Mouse (Mus musculus) monocyte, adult 2 months (primary cell): ENCODE measurements around the gene Mrpl41.
A peak's percentile ranks its signal among the peaks of the same experiment; 100 is the strongest.
"Not testable (repeated sequence)": the region's sequence is repeated elsewhere in the genome, so short reads cannot be mapped to it uniquely, and the experiment has no call there.

Experiments used
- DNase-seq, 2 experiments: peaks; one replicate each; pipeline ENCODE4 v3.0.0; 2022; ENCODE audit warnings: low spot score in 2 of 2, low read depth in 1 of 2

Gene Mrpl41

DNA sequence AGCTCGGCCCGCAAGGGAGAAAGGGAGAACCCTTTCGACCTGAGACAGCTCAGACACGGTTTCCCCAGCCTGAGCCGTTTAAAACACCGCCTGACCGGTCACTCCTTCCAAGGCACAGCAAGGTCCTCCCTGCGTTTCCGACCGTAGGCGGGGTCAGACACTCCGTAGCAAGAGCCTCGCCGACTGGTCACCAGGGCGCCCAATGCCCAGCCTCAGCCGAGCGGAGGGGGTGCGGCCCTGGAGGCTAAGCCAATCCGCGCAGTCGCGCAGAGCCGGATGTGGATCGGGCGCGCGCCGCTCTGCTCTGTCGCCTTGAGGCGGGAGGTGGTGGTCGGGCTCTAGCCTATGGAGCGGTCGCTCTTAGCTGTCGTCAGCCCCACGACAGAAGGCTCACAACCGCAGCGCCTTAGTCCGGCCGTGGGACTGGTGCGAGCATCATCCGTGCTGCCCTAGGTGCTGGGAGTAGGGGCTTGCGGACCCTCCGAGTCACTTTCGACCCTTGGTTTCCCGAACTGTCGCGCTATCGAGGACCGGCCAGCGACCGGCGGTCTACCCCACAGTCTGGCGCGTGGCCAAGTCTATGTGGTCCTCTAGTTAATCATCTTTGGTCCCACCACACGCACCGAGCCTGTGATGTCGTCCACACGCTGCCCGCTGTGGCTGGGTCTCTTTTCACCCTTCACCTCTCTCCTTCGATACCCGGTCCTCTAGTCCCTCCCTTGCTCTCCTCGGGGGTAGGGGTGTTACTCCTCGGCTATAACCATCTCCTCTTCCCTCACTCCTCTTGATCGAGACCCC lies at the start of gene Mrpl41:
Gene Mrpl41, minus strand, starts transcription at position 193 of the 798 bp plus-strand sequence.
- DNase-seq = peak; percentile 93

DNA sequence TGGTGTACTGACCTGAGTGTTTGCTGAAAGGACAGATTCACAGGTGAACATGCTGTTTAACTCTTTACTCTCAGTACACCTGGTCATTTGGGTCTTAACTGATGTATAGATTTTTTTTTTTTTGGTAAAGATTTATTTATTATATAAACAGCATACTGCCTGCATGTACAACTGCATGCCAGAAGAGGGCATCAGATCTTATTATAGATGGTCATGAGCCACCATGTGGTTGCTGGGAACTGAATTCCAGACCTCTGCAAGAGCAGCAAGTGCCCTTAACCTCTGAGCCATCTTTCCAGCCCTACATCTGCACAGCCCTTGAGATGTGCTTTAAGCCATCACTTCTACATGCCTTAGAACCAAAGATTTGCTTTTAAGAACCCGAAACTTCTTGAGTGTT lies 47.8 kb upstream of the Mrpl41 start:
- DNase-seq = no peak

DNA sequence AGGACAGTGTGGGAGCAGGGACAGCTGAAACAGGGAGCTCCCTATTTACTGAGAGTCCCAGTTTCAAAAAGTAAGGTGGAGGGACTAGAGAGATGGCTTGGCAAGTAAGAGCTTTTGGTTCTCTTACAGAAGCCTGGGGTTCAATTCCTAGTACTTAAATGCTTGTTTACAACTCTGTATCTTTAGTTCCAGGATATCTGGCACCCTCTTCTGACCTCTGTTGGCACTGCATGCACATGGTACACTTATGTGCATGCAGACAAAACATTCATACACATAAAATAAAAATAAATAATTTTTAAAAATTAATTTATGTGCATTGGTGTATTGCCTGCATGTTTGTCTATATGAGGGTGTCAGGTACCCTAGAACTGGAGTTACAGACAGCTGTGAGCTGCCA lies 33.4 kb upstream of the Mrpl41 start:
- no peak for DNase-seq

DNA sequence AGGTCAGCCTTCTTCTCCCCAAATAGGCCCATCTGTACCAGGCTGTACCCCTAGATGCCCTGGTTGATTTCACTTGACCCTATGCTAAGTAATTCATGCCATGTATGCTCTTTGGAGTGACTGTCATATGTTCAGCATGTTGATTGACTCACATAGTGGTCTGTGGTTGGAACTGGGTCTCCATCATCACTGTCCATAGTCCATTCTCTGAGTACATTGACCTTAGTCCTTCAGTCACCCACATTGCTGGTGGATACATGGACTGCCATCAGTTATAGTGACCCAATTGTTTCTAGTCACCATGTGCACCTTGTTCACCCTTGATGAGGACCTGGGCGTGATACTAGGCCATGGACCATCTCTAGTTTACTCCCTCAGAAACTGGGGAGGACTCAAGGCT lies 31.9 kb upstream of the Mrpl41 start:
- no peak for DNase-seq

DNA sequence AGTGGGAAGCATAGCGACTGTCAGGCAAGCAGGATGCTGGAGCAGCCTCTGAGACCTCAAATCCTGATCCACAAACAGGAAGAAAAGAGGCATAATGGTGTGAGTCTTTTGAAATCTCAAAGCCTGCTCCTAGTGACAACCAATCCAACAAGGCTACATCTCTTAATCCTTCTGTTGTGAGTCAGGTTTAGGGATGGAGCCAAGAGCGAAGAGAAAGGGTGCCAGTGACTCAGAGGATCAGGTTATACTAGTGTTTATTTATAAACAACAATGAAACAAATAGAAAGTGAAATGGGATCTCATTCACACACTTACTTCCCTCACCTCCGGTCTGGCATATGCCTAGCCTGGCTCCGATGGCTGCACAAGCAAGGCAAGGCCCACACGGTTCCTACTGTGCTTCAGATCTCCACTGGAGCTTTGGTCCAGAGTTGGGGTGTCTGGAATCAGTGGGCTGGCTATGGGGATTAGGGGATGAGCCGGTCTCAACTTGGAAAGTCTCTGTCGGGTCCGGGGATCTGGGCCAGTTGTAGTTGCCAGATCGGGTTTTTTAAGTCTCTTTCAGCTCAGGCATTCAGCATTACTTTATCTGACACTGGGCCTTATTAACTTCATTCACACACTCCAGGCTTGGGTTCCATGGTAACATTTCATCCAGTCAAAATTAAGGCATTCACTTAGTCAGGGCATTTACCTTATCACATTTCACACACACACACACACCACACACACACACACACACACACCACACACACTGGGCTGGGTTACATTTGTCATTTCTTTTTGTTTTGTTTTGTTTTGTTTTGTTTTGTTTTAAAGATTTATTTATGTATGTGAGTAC lies 29.3 kb upstream of the Mrpl41 start:
- DNase-seq = no peak

DNA sequence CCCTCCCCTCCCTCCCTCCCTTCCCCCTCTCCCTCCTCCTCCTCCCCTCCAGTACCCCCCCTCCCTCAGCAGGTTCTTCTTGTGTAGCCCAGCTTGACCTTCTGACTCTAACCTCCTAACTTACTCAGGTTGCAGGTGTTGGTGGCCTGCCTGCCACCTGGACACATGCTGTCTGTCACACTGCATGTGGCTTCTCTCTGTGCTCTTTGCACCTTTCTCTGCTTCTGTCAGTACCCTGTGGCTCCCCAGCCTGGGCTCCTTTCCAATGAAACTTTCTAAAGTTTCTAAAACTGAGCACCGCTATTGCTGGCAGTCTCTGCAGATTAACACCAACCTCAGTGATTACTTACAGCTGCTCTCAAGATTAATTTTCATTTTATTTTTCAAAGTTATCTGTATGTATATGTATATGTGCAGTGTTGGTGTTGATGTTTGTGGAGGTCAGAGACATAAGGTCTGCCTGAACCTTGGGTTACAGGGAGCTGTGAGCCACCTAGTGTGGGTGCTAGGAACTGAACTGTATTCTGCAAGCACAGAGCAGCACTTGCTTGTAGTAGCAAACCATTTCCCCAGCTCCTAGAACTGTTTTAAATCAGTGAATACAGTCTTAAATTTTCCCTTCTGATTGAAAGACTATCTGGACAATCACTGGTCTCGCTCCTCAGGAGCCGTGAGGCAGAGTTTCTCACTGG lies 25.8 kb upstream of the Mrpl41 start:
- DNase-seq = no peak

DNA sequence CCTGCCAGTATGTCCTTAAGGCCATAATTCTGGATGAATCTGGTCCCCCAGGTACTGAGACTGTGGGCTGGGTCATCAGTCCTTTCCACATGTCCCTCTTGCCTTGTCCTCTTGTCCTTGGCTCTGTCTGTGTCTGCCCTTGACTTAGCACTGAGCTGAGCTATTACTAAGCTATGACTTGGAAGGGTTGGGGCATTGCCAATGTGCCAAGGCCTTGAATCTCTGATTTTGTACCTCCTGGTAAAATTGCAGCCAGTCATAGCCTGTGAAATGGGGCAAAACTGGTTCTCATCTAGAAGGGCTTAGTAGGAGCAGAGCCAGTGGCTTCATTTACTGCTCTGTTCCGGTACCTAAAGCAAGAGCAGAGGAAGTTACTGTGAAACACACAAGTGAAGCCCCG lies 21.6 kb upstream of the Mrpl41 start:
- DNase-seq = no peak

DNA sequence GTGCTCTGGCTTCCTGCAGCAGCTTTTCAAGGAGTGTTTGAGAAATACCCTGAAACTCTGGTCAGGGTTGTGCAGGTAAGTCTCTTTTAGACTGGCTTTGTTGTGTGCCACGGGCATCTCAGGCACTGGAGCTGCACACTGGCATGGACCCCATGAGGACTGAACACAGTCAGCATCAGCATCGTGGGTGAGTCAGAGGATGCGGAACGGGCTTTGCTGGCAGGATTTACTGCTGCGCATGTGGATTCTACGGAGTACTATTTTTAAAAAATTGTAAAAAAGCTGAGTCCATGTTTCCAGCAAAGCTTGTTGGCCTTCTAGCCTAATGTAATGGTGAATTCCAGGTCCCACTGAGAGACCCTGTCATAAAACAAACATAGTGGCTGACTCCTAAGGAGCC lies 20.4 kb upstream of the Mrpl41 start:
- DNase-seq = no peak

DNA sequence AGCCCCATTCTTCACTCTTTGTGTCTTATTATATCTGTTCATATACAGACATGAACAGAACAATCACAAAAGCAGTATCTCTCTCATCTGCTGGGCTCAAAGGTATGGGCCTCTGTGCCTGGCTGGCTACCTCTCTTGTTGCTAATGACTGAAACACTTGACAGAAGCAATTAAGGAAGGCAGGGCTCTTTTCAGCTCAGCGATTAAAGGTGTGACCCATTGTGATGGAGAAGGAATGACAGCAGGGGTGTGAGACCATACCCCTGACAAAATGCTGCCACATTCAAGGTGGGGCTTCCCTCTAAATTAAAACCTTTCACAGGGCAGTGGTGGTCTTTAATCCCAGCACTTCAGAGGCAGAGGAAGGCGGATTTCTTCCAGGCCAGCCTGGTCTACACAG lies 12.9 kb upstream of the Mrpl41 start:
- DNase-seq = no peak

DNA sequence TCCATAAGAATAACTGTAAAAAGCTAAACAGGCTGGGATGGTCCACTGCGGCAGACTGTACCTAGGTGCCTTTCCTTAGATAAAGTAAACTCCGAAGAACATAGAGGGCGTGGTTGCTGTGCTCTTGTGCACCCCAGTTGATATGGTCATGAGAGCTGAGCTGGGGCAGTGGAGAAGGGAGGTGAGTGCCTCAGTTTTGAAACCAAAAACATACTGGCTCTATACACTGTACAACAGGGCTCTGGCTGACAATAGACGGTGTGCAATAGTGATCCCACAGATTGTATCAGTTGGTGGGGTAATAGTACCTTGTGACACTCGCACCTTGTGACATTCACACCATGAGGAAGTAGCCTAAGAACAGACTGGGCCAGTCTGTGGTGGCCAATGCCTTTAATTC lies 2.1 kb upstream of the Mrpl41 start:
- peak; percentile 21 to 40 for DNase-seq

DNA sequence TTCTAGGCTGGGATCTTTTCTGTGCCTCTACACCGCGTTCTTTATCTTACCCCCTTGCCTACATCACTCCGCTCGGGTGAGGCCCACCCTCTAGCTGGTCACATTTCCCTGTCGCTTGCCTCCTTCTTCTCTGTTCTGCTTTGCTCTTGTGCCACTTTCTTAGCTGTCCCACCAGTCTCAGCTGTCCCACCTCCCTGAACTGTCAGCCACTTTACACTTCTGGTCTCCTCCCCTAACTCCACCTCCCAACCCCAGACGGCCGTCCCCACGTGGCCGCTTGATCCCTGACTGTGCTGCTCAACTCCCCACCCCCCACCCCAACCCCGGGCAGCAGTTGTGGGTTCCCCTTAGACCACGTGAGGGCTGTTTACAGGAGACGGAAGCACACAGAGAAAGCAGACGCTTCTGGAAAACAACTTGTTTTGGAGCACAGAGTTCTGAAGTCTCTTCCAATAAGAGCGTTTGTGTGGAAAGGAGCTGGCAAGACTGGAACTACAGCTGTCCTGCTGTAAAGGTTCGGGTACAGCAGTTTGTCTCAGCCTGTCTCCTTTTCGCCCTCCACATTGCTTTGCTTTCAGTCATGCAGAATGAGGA lies 903 bp upstream of the Mrpl41 start, which contains the start of gene Pnpla7:
Gene Pnpla7, plus strand, starts transcription at position 330 of the 594 bp plus-strand sequence.
- DNase-seq = peak; percentile 84 to 90

DNA sequence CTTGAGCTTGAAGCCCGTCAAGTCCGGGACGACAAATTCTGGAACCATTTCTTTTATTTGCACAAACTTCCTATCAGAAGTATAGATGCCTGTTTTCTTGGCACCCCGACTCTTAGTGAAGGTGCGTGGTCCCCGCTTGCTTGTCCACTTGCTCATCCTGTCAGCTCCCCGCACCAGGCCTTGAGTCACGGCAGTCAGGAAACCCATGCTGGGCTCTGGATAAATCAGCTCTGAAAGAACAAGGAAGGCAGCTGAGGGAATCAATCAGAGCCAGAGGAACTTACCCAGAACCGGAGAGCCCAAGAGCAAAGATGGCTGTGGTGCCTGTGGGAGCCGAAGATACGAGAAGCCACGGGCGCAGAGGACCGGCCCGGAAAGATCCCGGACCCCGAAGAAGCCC lies 446 bp downstream of the Mrpl41 start:
- not testable (repeated sequence) for DNase-seq

DNA sequence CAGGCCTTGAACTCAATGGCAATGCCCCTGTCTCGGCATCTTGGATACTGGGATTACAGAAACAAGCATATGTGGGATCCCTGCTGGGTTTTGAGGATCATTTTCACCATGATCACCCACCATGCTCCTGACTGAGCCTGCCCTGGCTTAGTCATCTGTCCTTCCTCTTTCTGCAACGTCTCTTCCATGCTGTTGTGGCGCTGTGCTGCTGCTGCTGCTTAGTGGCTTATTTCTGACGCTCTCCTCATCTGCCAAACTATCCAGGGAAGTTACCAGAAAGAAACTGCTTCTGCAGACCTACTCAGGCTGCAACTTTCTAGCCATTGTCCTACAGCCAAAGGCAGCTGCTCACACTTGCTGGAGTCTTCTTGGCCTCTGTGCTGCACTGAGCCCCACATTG lies 4.5 kb downstream of the Mrpl41 start:
- DNase-seq = no peak

DNA sequence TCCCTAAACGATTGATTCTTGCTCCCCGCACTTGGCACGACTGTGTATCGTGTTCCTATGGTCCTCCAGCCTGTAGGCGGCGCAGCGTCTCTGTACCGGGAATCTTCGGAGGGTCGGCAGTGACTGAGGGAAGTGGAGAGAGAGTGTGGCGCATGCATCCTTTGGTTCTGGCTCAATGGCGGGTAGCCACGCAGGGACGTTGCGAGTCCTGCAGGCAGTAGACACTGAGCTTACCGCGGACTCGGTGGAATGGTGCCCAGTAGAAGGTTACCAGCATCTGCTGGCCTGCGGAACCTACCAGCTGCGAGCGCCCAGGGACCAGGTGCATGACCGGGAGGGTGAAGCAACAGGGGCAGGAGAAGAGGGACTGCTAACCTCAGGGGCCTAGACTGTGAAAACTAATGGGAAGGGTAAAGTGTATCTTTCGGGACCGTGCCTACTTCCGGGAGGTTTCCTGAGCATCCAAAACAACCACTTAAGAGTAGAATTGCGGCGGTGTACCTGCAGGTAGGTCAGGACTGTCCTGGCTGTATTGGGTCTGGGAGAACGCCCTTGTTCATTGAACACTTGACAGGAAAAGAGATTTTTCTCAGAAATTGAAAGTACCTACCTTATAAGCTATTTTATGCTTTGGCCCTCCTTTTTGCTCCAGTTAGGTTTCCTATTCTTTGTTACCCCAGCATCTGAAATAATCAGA lies 12.4 kb downstream of the Mrpl41 start, which contains the start of gene Dph7:
Gene Dph7, plus strand, starts transcription at position 97 of the 697 bp plus-strand sequence.
- DNase-seq = peak; percentile 64 to 78

DNA sequence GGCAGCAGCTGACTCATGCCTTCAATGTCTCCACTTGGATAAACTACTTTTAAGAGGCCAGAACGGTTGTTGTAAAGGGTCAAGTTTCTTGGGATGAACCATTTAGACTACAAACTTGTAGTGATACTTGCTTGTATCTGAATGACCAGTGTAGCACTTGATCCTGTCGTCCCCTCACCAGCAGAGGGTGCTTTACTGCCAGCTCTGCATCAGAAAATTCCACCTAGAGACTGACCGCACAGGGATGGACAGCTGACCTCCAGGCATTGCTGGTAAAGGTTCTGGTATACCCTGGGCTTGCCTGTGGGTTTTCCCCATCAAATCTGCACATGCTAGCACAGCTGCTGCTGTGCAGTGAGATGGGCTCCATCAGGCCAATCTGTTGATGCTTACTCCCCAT lies 14.0 kb downstream of the Mrpl41 start:
- DNase-seq = no peak

DNA sequence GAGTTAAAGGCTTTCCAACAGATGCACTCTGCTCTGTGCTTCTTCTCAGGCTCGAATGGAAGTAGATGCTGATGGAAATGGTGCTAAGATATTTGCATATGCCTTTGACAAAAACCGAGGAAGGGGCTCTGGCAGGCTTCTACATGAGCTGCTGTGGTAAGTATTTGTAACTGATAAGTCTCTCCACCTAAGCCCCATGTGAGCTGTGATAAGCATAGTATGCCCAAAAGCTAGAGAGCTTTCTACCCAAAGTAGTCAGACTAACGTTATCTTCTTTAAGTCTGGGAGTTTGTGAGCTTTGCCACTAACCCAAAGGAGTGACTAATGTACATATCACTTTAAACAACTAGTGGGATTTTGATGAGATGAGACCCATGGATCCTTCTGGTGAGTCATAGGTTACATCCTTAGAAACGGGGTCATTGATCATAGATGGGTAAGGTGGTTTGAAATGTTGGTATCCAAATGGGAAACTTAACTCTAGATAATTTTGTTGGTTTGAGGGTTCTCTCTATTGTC lies 22.3 kb downstream of the Mrpl41 start:
- DNase-seq = no peak

DNA sequence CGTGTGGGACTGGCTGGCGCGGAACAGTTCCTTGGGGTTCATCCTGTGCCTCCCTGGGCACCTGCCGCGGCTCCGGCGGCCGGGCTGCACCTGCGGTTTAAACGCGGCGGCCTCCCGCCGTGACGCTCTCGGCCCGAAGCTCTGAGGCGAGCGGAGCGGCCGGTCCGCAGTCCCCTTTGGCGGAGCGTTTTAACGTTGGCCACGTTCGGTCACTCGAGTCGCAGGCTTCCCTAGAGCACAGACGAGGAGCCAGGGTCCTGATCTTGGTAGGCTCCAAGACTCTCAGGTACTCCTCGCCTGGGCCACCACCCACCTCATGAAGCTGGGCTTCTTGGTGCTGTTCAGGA lies 24.7 kb downstream of the Mrpl41 start:
- peak in 1 of 2 experiments; percentile 3 for DNase-seq

DNA sequence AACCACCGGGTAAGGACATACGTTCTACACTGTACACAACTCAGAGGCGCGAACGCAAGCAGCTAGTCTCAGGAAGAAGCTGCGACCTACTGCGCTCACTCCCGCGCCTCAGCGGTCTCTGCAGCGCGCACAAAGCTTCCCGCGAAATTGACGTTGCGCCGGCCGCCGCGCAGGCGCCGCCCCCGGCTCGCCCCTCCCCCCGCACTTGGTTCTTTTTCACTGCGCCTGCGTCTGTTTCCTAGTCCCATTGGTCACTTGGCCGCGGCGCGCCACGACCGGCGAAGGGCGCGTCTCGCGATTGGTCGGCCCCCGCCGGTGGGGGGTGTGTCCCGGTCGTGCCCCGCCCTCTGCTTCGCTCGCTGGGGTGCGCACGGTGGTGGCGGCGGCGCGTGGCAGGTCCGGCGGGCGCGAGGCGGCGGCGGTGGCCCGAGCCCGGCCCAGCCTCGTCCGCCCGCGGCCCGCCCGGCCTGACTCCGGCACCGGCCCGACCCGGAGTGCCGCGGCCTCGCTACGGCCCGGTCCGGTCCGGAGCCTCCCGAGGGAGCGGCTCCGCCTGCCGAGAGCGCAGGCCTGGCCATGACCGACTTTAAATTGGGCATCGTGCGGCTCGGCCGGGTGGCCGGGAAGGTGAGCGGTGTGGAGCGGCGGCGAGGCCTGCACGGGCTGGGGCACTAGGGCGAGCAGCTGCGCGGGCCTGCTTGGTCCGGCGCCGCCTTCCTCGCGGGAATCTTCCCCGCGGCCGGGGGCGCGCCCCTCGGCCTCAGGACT lies 25.3 kb downstream of the Mrpl41 start, which contains the start of gene Zmynd19:
Gene Zmynd19, plus strand, starts transcription at position 372 of the 768 bp plus-strand sequence.
- peak; percentile 80 to 95 for DNase-seq

DNA sequence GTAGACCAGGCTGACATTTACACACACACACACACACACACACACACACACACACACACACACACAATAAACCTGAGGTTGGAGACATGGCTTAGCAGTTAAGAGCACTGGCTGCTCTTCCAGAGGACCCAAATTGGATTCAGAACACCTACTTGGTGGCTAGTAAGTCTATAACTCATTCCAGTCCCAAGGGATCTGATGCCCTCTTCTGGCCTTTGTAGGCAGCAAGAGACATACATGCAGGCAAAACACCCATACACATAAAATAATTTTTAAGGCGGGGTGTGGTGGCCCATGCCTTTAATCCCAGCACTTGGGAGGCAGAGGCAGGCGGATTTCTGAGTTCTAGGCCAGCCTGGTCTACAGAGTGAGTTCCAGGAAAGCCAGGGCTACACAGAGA lies 30.6 kb downstream of the Mrpl41 start:
- not testable (repeated sequence) for DNase-seq

DNA sequence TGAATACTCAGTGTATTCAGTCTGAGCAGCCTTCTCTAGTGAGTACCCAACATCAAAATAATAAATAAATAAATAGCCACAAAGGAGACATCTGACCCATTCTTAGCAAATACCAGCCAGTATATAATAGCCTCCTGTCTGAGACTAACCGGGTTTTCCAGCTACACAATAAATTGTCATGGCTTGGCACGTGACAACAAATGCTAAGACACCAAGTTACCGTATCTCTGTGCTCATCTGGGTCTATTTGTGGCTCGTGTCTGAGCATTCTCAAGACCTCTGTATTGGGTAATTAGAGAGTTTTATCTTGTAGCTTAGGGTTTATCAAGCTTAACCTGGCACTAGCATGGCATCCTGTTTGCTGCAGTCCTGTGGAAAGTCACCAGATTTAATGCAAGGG lies 32.8 kb downstream of the Mrpl41 start:
- DNase-seq = no peak
